In genomic region chr4:133282656-133283055, GRCm38 (mm10) we compare ENCODE assay signal across 8 mouse cellular contexts. TPM values are rescaled to one million over a fixed set of nuclear protein-coding genes. Genes with fewer than 3 reads are reported as not detected.
DNase-seq lines count a peak whose midpoint lies in the region; ATAC-seq lines count a peak whose summit lies in the region.

No protein-coding gene starts in this region.

- ATAC-seq in heart, embryonic 12.5 days (ENCODE audit: insufficient number of reproducible peaks, low FRiP score), result no peak
- ATAC-seq in midbrain, embryonic 11.5 days (ENCODE audit: low FRiP score), result no peak
- ATAC-seq in midbrain, embryonic 14.5 days (ENCODE audit: low FRiP score, low TSS enrichment), result no peak

- DNase-seq in heart, postnatal 4 days, result no peak
- DNase-seq in midbrain, embryonic 11.5 days (ENCODE audit: low spot score, missing footprints), result no peak
- no peak for DNase-seq in midbrain, embryonic 14.5 days
- DNase-seq in limb, embryonic 10.5 days (ENCODE audit: low spot score), result peak; percentile 59
- no peak for DNase-seq in spleen, postnatal 36 days (ENCODE audit: low spot score in 2 of 2)
- DNase-seq in urinary bladder, postnatal 36 days (ENCODE audit: low spot score in 2 of 2), result no peak
- no peak for DNase-seq in urinary bladder, postnatal 4 days (ENCODE audit: low spot score in 2 of 2)

- H3K36me3 ChIP-seq in heart, embryonic 12.5 days, result no peaks in the 10 kb centered on the region
- no peaks in the 10 kb centered on the region for H3K36me3 ChIP-seq in midbrain, embryonic 11.5 days (ENCODE audit: control insufficient read depth, insufficient read depth, low read length)
- H3K36me3 ChIP-seq in midbrain, embryonic 14.5 days (ENCODE audit: control insufficient read depth, insufficient read depth, low read length), result no peaks in the 10 kb centered on the region
- no peaks in the 10 kb centered on the region for H3K36me3 ChIP-seq in limb, embryonic 10.5 days

- peak overlapping the region; percentile 77 for H3K27ac ChIP-seq in heart, embryonic 12.5 days (ENCODE audit: poor library complexity, severe bottlenecking)
- H3K27ac ChIP-seq in midbrain, embryonic 11.5 days (ENCODE audit: low read depth, low read length), result 0 out of 2 replicates have a peak overlapping the region, but pooled peaks have one; percentile 48
- no peak overlapping the region; the same call in 1 of the 2 replicates for H3K27ac ChIP-seq in midbrain, embryonic 14.5 days (replicated peaks; ENCODE audit: low read depth, low read length)
- peak overlapping the region; percentile 94 for H3K27ac ChIP-seq in limb, embryonic 10.5 days

- H3K9ac ChIP-seq in heart, embryonic 12.5 days, result no peak overlapping the region
- H3K9ac ChIP-seq in midbrain, embryonic 11.5 days (ENCODE audit: low read length), result no peak overlapping the region
- H3K9ac ChIP-seq in midbrain, embryonic 14.5 days (replicated peaks; ENCODE audit: low read length), result no peak overlapping the region

- H3K4me1 ChIP-seq in heart, embryonic 12.5 days (replicated peaks), result peaks cover 43% of the 10 kb centered on the region
- peaks cover 15% of the 10 kb centered on the region for H3K4me1 ChIP-seq in midbrain, embryonic 11.5 days (ENCODE audit: control insufficient read depth, insufficient read depth, low read length)
- peaks cover 17% of the 10 kb centered on the region for H3K4me1 ChIP-seq in midbrain, embryonic 14.5 days (ENCODE audit: control insufficient read depth, insufficient read depth, low read length)
- peaks cover 35% of the 10 kb centered on the region for H3K4me1 ChIP-seq in limb, embryonic 10.5 days

- no peak overlapping the region for H3K4me3 ChIP-seq in heart, embryonic 12.5 days
- H3K4me3 ChIP-seq in midbrain, embryonic 11.5 days (ENCODE audit: low read depth, low read length), result no peak overlapping the region
- H3K4me3 ChIP-seq in midbrain, embryonic 14.5 days (replicated peaks; ENCODE audit: low read depth, low read length), result no peak overlapping the region
- H3K4me3 ChIP-seq in limb, embryonic 10.5 days, result peak overlapping the region; percentile 39

- H3K9me3 ChIP-seq in heart, embryonic 12.5 days (replicated peaks), result no peaks in the 10 kb centered on the region
- no peaks in the 10 kb centered on the region for H3K9me3 ChIP-seq in midbrain, embryonic 11.5 days (ENCODE audit: control insufficient read depth, low read length)
- no peaks in the 10 kb centered on the region for H3K9me3 ChIP-seq in midbrain, embryonic 14.5 days (ENCODE audit: control insufficient read depth, low read length)
- no peaks in the 10 kb centered on the region for H3K9me3 ChIP-seq in limb, embryonic 10.5 days (replicated peaks)

- H3K4me2 ChIP-seq in heart, embryonic 12.5 days, result peak overlapping the region; percentile 32; the same call in 1 of the 2 replicates
- no peak overlapping the region for H3K4me2 ChIP-seq in midbrain, embryonic 11.5 days
- no peak overlapping the region for H3K4me2 ChIP-seq in midbrain, embryonic 14.5 days (ENCODE audit: low read length)

- H3K27me3 ChIP-seq in heart, embryonic 12.5 days (replicated peaks), result no peaks in the 10 kb centered on the region
- H3K27me3 ChIP-seq in midbrain, embryonic 11.5 days (ENCODE audit: control insufficient read depth, insufficient read depth, low read length), result no peaks in the 10 kb centered on the region
- H3K27me3 ChIP-seq in midbrain, embryonic 14.5 days (ENCODE audit: control insufficient read depth, insufficient read depth, low read length), result no peaks in the 10 kb centered on the region
- H3K27me3 ChIP-seq in limb, embryonic 10.5 days (ENCODE audit: low read depth, poor library complexity, severe bottlenecking), result no peaks in the 10 kb centered on the region

- 18% methylated on average over 4 of the region's 4 CpGs for WGBS in heart, embryonic 12.5 days
- 21% methylated on average over 4 of the region's 4 CpGs for WGBS in midbrain, embryonic 11.5 days
- 25% methylated on average over 4 of the region's 4 CpGs for WGBS in midbrain, embryonic 14.5 days
- 6% methylated on average over 4 of the region's 4 CpGs for WGBS in limb, embryonic 10.5 days

RNA-seq across cellular contexts. Expression of gene Tmem222, which starts 5.1 kb away (rescaled TPM):
- 52.4 and 55.2 TPM in 2 replicates for polyA plus RNA-seq in heart, embryonic 12.5 days (2016; fragmentation: Nextera tagmentation; extraction: Ambion mirVana)
- total RNA-seq in heart, postnatal 4 days (2021), result 10 to 100 TPM; 35.1 to 35.6 TPM
- 71.2 and 82.0 TPM in 2 replicates for polyA plus RNA-seq in midbrain, embryonic 11.5 days (2014; fragmentation: Nextera tagmentation; extraction: Ambion mirVana)
- 115 and 121 TPM in 2 replicates for polyA plus RNA-seq in midbrain, embryonic 14.5 days (2014; fragmentation: Nextera tagmentation; extraction: Ambion mirVana)
- 93.7 and 98.5 TPM in 2 replicates for polyA plus RNA-seq in limb, embryonic 10.5 days (2016; fragmentation: Nextera tagmentation; extraction: Ambion mirVana)

RNA-seq across cellular contexts. Expression of gene Sytl1, which starts 19.7 kb away (rescaled TPM):
- polyA plus RNA-seq in heart, embryonic 12.5 days (2016; fragmentation: Nextera tagmentation; extraction: Ambion mirVana), result 0.41 and 0.47 TPM in 2 replicates
- total RNA-seq in heart, postnatal 4 days (2021), result under 1 TPM; 0.48 to 0.79 TPM
- 0.37 and 0.83 TPM in 2 replicates for polyA plus RNA-seq in midbrain, embryonic 11.5 days (2014; fragmentation: Nextera tagmentation; extraction: Ambion mirVana)
- polyA plus RNA-seq in midbrain, embryonic 14.5 days (2014; fragmentation: Nextera tagmentation; extraction: Ambion mirVana), result 0.25 and 0.31 TPM in 2 replicates
- 2.0 and 2.5 TPM in 2 replicates for polyA plus RNA-seq in limb, embryonic 10.5 days (2016; fragmentation: Nextera tagmentation; extraction: Ambion mirVana)

RNA-seq across cellular contexts. Expression of gene Map3k6, which starts 42.0 kb away (rescaled TPM):
- polyA plus RNA-seq in heart, embryonic 12.5 days (2016; fragmentation: Nextera tagmentation; extraction: Ambion mirVana), result 2.3 and 3.2 TPM in 2 replicates
- 1 to 10 TPM; 6.3 to 6.8 TPM for total RNA-seq in heart, postnatal 4 days (2021)
- 1.3 and 2.0 TPM in 2 replicates for polyA plus RNA-seq in midbrain, embryonic 11.5 days (2014; fragmentation: Nextera tagmentation; extraction: Ambion mirVana)
- polyA plus RNA-seq in midbrain, embryonic 14.5 days (2014; fragmentation: Nextera tagmentation; extraction: Ambion mirVana), result 0.92 and 1.9 TPM in 2 replicates
- 0.84 and 1.7 TPM in 2 replicates for polyA plus RNA-seq in limb, embryonic 10.5 days (2016; fragmentation: Nextera tagmentation; extraction: Ambion mirVana)
